Mouse (Mus musculus): Measurements from ENCODE around the gene Ldb2. TPM values are rescaled to one million over a fixed set of nuclear protein-coding genes. Genes with fewer than 3 reads are reported as not detected.
A peak's percentile ranks its signal among the peaks of the same experiment; 100 is the strongest.

The Ldb2 gene
- polyA plus RNA-seq, 1 experiment from 2014 or later: 21.3 TPM

- Histone ChIP-seq H3K9ac (no peak overlapping the region), H3K4me3 (no peak overlapping the region), H3K4me1 (no peaks in the 10 kb centered on the region; the same call in 1 of the 2 replicates), H3K9me3 (no peaks in the 10 kb centered on the region), H3K27me3 (replicated peaks) (no peaks in the 10 kb centered on the region), H3K27ac (peak overlapping the region; percentile 57; the same call in 1 of the 2 replicates), H3K36me3 (no peaks in the 10 kb centered on the region), H3K4me2 (replicated peaks) (0 out of 2 replicates have a peak overlapping the region, but pooled peaks have one; percentile 9)
- WGBS: 9% methylated on average over 5 of the region's 5 CpGs
- peak; percentile 70 for ATAC-seq (ENCODE audit: low FRiP score, low read depth)
These were observed 86.2 kb downstream of the Ldb2 start for GRCm38 (mm10) chr5:44713181-44713789.

GRCm38 (mm10) chr5:44711211-44711610 is 88.3 kb downstream of the Ldb2 start:
- WGBS: 70% methylated on average over 5 of the region's 5 CpGs

GRCm38 (mm10) chr5:44710132-44710871 is 89.2 kb downstream of the Ldb2 start:
- WGBS: 66% methylated on average over 4 of the region's 4 CpGs
- no peak overlapping the region for H3K9ac ChIP-seq
- no peaks in the 10 kb centered on the region for H3K9me3 ChIP-seq
- H3K4me1 ChIP-seq: peaks cover 5% of the 10 kb centered on the region; the same call in 1 of the 2 replicates
- no peak overlapping the region for H3K27ac ChIP-seq
- no peaks in the 10 kb centered on the region for H3K36me3 ChIP-seq
- no peak for ATAC-seq (ENCODE audit: low FRiP score, low read depth)
- no peak overlapping the region for H3K4me2 ChIP-seq (replicated peaks)
- no peaks in the 10 kb centered on the region for H3K27me3 ChIP-seq (replicated peaks)
- H3K4me3 ChIP-seq: no peak overlapping the region

More at GRCm38 (mm10) chr5:44711211-44711610, 88.3 kb downstream of the Ldb2 start:
- Histone ChIP-seq H3K9me3 (no peaks in the 10 kb centered on the region), H3K27ac (no peak overlapping the region), H3K9ac (no peak overlapping the region), H3K4me1 (peaks cover 5% of the 10 kb centered on the region; the same call in 1 of the 2 replicates), H3K4me2 (replicated peaks) (no peak overlapping the region), H3K27me3 (replicated peaks) (no peaks in the 10 kb centered on the region), H3K4me3 (no peak overlapping the region), H3K36me3 (no peaks in the 10 kb centered on the region)
- no peak for ATAC-seq (ENCODE audit: low FRiP score, low read depth)

GRCm38 (mm10) chr5:44709276-44709675 is 90.2 kb downstream of the Ldb2 start:
- H3K9me3 ChIP-seq: no peaks in the 10 kb centered on the region
- H3K36me3 ChIP-seq: no peaks in the 10 kb centered on the region
- no peaks in the 10 kb centered on the region for H3K27me3 ChIP-seq (replicated peaks)
- no peak overlapping the region for H3K4me2 ChIP-seq (replicated peaks)
- peaks cover 5% of the 10 kb centered on the region; the same call in 1 of the 2 replicates for H3K4me1 ChIP-seq
- H3K9ac ChIP-seq: no peak overlapping the region
- 94% methylated on average over 2 of the region's 2 CpGs for WGBS
- H3K27ac ChIP-seq: no peak overlapping the region
- ATAC-seq (ENCODE audit: low FRiP score, low read depth): no peak
- no peak overlapping the region for H3K4me3 ChIP-seq

GRCm38 (mm10) chr5:44707946-44708345 is 91.5 kb downstream of the Ldb2 start:
- Histone ChIP-seq H3K27me3 (replicated peaks) (no peaks in the 10 kb centered on the region), H3K4me3 (no peak overlapping the region), H3K36me3 (no peaks in the 10 kb centered on the region), H3K4me1 (0 out of 2 replicates have a peak, but pooled peaks cover 5% of the 10 kb centered on the region), H3K27ac (no peak overlapping the region), H3K4me2 (replicated peaks) (no peak overlapping the region), H3K9ac (no peak overlapping the region), H3K9me3 (no peaks in the 10 kb centered on the region)
- 82% methylated on average over 3 of the region's 3 CpGs for WGBS
- no peak for ATAC-seq (ENCODE audit: low FRiP score, low read depth)

GRCm38 (mm10) chr5:44706997-44707698 is 92.3 kb downstream of the Ldb2 start:
- 52% methylated on average over 6 of the region's 6 CpGs for WGBS
- Histone ChIP-seq H3K9ac (no peak overlapping the region), H3K27ac (no peak overlapping the region), H3K9me3 (no peaks in the 10 kb centered on the region), H3K27me3 (replicated peaks) (no peaks in the 10 kb centered on the region), H3K36me3 (no peaks in the 10 kb centered on the region), H3K4me1 (0 out of 2 replicates have a peak, but pooled peaks cover 5% of the 10 kb centered on the region), H3K4me2 (replicated peaks) (no peak overlapping the region), H3K4me3 (no peak overlapping the region)
- ATAC-seq (ENCODE audit: low FRiP score, low read depth): no peak

- no peaks in the 10 kb centered on the region for H3K36me3 ChIP-seq
- no peak overlapping the region for H3K9ac ChIP-seq
- no peaks in the 10 kb centered on the region for H3K27me3 ChIP-seq (replicated peaks)
- H3K4me2 ChIP-seq (replicated peaks): no peak overlapping the region
- WGBS: 69% methylated on average over 3 of the region's 3 CpGs
- peaks cover 8% of the 10 kb centered on the region for H3K4me1 ChIP-seq
- 0 out of 2 replicates have a peak, but pooled peaks have one; percentile 31 for ATAC-seq (ENCODE audit: low FRiP score, low read depth)
- H3K4me3 ChIP-seq: no peak overlapping the region
- H3K27ac ChIP-seq: no peak overlapping the region
- no peaks in the 10 kb centered on the region for H3K9me3 ChIP-seq
These were observed 101.5 kb downstream of the Ldb2 start for GRCm38 (mm10) chr5:44697993-44698392.

- Histone ChIP-seq H3K9ac (no peak overlapping the region), H3K36me3 (no peaks in the 10 kb centered on the region), H3K4me1 (peaks cover 8% of the 10 kb centered on the region), H3K27me3 (replicated peaks) (no peaks in the 10 kb centered on the region), H3K4me3 (no peak overlapping the region), H3K4me2 (replicated peaks) (no peak overlapping the region), H3K9me3 (no peaks in the 10 kb centered on the region), H3K27ac (no peak overlapping the region)
- WGBS: 69% methylated on average over 7 of the region's 7 CpGs
- peak; percentile 62 for ATAC-seq (ENCODE audit: low FRiP score, low read depth)
These were observed 102.9 kb downstream of the Ldb2 start for GRCm38 (mm10) chr5:44696548-44696947.

- Histone ChIP-seq H3K4me1 (peaks cover 11% of the 10 kb centered on the region), H3K9me3 (no peaks in the 10 kb centered on the region), H3K27ac (no peak overlapping the region), H3K4me2 (replicated peaks) (no peak overlapping the region), H3K9ac (no peak overlapping the region), H3K27me3 (replicated peaks) (no peaks in the 10 kb centered on the region), H3K36me3 (no peaks in the 10 kb centered on the region), H3K4me3 (no peak overlapping the region)
- no peak for ATAC-seq (ENCODE audit: low FRiP score, low read depth)
- WGBS: 64% methylated on average over 5 of the region's 5 CpGs
These were observed 105.8 kb downstream of the Ldb2 start for GRCm38 (mm10) chr5:44693674-44694073.

GRCm38 (mm10) chr5:44686344-44686743 is 113.1 kb downstream of the Ldb2 start:
- Histone ChIP-seq H3K4me3 (no peak overlapping the region), H3K4me1 (0 out of 2 replicates have a peak, but pooled peaks cover 4% of the 10 kb centered on the region), H3K27me3 (replicated peaks) (no peaks in the 10 kb centered on the region), H3K9me3 (no peaks in the 10 kb centered on the region), H3K36me3 (no peaks in the 10 kb centered on the region), H3K4me2 (replicated peaks) (no peak overlapping the region), H3K27ac (no peak overlapping the region), H3K9ac (no peak overlapping the region)
- WGBS: 75% methylated on average over 6 of the region's 6 CpGs
- no peak for ATAC-seq (ENCODE audit: low FRiP score, low read depth)

- no peaks in the 10 kb centered on the region for H3K36me3 ChIP-seq
- H3K9me3 ChIP-seq: no peaks in the 10 kb centered on the region
- no peak overlapping the region for H3K27ac ChIP-seq
- no peaks in the 10 kb centered on the region for H3K4me1 ChIP-seq
- no peak overlapping the region for H3K4me2 ChIP-seq (replicated peaks)
- ATAC-seq (ENCODE audit: low FRiP score, low read depth): no peak
- no peak overlapping the region for H3K4me3 ChIP-seq
- H3K27me3 ChIP-seq (replicated peaks): no peaks in the 10 kb centered on the region
- H3K9ac ChIP-seq: no peak overlapping the region
- WGBS: 88% methylated on average over 3 of the region's 3 CpGs
These were observed 118.3 kb downstream of the Ldb2 start for GRCm38 (mm10) chr5:44681054-44681638.

- H3K36me3 ChIP-seq: no peaks in the 10 kb centered on the region
- no peak overlapping the region for H3K9ac ChIP-seq
- WGBS: 84% methylated on average over 5 of the region's 5 CpGs
- no peaks in the 10 kb centered on the region for H3K27me3 ChIP-seq (replicated peaks)
- H3K9me3 ChIP-seq: no peaks in the 10 kb centered on the region
- H3K4me3 ChIP-seq: no peak overlapping the region
- ATAC-seq (ENCODE audit: low FRiP score, low read depth): no peak
- no peak overlapping the region for H3K27ac ChIP-seq
- H3K4me1 ChIP-seq: no peaks in the 10 kb centered on the region
- no peak overlapping the region for H3K4me2 ChIP-seq (replicated peaks)
These were observed 121.7 kb downstream of the Ldb2 start for GRCm38 (mm10) chr5:44677814-44678213.

Measured in neural tube, embryonic 12.5 days (tissue).